Mouse (Mus musculus) myocyte (in vitro differentiated cells): ENCODE measurements around the gene Plxdc1.

Experiments used
- CEBPB ChIP-seq: IDR thresholded peaks from 2 replicates; pipeline ENCODE4 v1.6.1; 2011; ENCODE audit warnings: mild to moderate bottlenecking, moderate library complexity; ENCODE audit not compliant: poor library complexity, insufficient read depth, severe bottlenecking
- E2F4 ChIP-seq: IDR thresholded peaks from one replicate; pipeline ENCODE4 v1.6.1; 2011; ENCODE audit warnings: mild to moderate bottlenecking, control low read depth, moderate library complexity; ENCODE audit not compliant: insufficient read depth
- MAX ChIP-seq: IDR thresholded peaks from one replicate; pipeline ENCODE4 v1.6.1; 2011; ENCODE audit warnings: low read depth, mild to moderate bottlenecking, control low read depth
- MYOD1 ChIP-seq, 3 experiments: IDR thresholded peaks; one replicate each; pipeline ENCODE4 v1.6.1; 2011; ENCODE audit warnings: control low read depth in 2 of 3, low read depth in 2 of 3, mild to moderate bottlenecking in 2 of 3, moderate library complexity in 1 of 3; ENCODE audit not compliant: insufficient read length in 2 of 3, control insufficient read depth in 1 of 3
- POLR2A ChIP-seq: IDR thresholded peaks from one replicate; pipeline ENCODE4 v1.6.1; 2011; ENCODE audit warnings: low read depth, mild to moderate bottlenecking, control low read depth, moderate library complexity; ENCODE audit not compliant: insufficient read length
- POLR2AphosphoS2 ChIP-seq: IDR thresholded peaks from one replicate; pipeline ENCODE4 v1.6.1; 2011; ENCODE audit warnings: low read depth, control low read depth; ENCODE audit not compliant: insufficient read length
- REST ChIP-seq: IDR thresholded peaks from one replicate; pipeline ENCODE4 v1.6.1; 2011; ENCODE audit warnings: mild to moderate bottlenecking, control low read depth, moderate library complexity; ENCODE audit not compliant: insufficient read depth, insufficient read length
- TCF12 ChIP-seq: IDR thresholded peaks from one replicate; pipeline ENCODE4 v1.6.1; 2011; ENCODE audit warnings: mild to moderate bottlenecking, control low read depth; ENCODE audit not compliant: poor library complexity, insufficient read depth, severe bottlenecking
- USF1 ChIP-seq: IDR thresholded peaks from one replicate; pipeline ENCODE4 v1.6.1; 2011; ENCODE audit warnings: low read depth, mild to moderate bottlenecking, control low read depth, moderate library complexity

GRCm38 (mm10) chr11:97899822-97900221, 86.4 kb downstream of the Plxdc1 start:
- TF ChIP-seq POLR2A (no peak), CEBPB (0 out of 2 replicates have a peak, but pooled peaks have one; percentile 12), POLR2AphosphoS2 (no peak), REST (no peak), MAX (no peak), USF1 (no peak), E2F4 (no peak), TCF12 (no peak), MYOD1 (IDR thresholded peaks at IDR 0.05; ENCODE audit: control insufficient read depth in 1 of 3, insufficient read length in 2 of 3, low read depth in 2 of 3) (no peak)
